Mouse (Mus musculus): ENCODE measurements around the gene Gsta3.
A peak's percentile ranks its signal among the peaks of the same experiment; 100 is the strongest.
"Not testable (repeated sequence)": the region's sequence is repeated elsewhere in the genome, so short reads cannot be mapped to it uniquely, and the experiment has no call there.

The Gsta3 gene

GRCm38 (mm10) chr1:21239911-21240898, at the start of gene Gsta3:
Gene Gsta3 (plus strand): TSS chr1:21240589.
- DNase-seq (ENCODE audit: low read depth, low spot score) = no peak

- no peak for DNase-seq (ENCODE audit: low read depth, low spot score)
These were observed 34.1 kb upstream of the Gsta3 start for GRCm38 (mm10) chr1:21206241-21206640.

- DNase-seq (ENCODE audit: low read depth, low spot score) = not testable (repeated sequence)
These were observed 26.9 kb upstream of the Gsta3 start for GRCm38 (mm10) chr1:21213537-21213936.

- not testable (repeated sequence) for DNase-seq (ENCODE audit: low read depth, low spot score)
These were observed 26.2 kb upstream of the Gsta3 start for GRCm38 (mm10) chr1:21213991-21214692.

GRCm38 (mm10) chr1:21218489-21218919, 21.9 kb upstream of the Gsta3 start, which contains the start of gene Tmem14a:
Gene Tmem14a (plus strand): TSS chr1:21218575.
- DNase-seq (ENCODE audit: low read depth, low spot score) = peak; percentile 82

- no peak for DNase-seq (ENCODE audit: low read depth, low spot score)
These were observed 12.5 kb upstream of the Gsta3 start for GRCm38 (mm10) chr1:21227756-21228395.

- DNase-seq (ENCODE audit: low read depth, low spot score) = not testable (repeated sequence)
These were observed 11.4 kb upstream of the Gsta3 start for GRCm38 (mm10) chr1:21228740-21229722.

- DNase-seq (ENCODE audit: low read depth, low spot score) = no peak
These were observed 10.0 kb upstream of the Gsta3 start for GRCm38 (mm10) chr1:21230376-21230775.

- no peak for DNase-seq (ENCODE audit: low read depth, low spot score)
These were observed 8.5 kb upstream of the Gsta3 start for GRCm38 (mm10) chr1:21231744-21232464.

- no peak for DNase-seq (ENCODE audit: low read depth, low spot score)
These were observed 7.9 kb upstream of the Gsta3 start for GRCm38 (mm10) chr1:21232516-21232915.

GRCm38 (mm10) chr1:21235359-21235758, 5.0 kb upstream of the Gsta3 start:
- DNase-seq (ENCODE audit: low read depth, low spot score) = no peak

GRCm38 (mm10) chr1:21241096-21241495, 707 bp downstream of the Gsta3 start:
- no peak for DNase-seq (ENCODE audit: low read depth, low spot score)

GRCm38 (mm10) chr1:21244290-21244960, 4.0 kb downstream of the Gsta3 start:
- no peak for DNase-seq (ENCODE audit: low read depth, low spot score)

- DNase-seq (ENCODE audit: low read depth, low spot score) = no peak
These were observed 5.7 kb downstream of the Gsta3 start for GRCm38 (mm10) chr1:21246136-21246535.

- DNase-seq (ENCODE audit: low read depth, low spot score) = no peak
These were observed 7.5 kb downstream of the Gsta3 start for GRCm38 (mm10) chr1:21247896-21248295.

- DNase-seq (ENCODE audit: low read depth, low spot score) = no peak
These were observed 8.4 kb downstream of the Gsta3 start for GRCm38 (mm10) chr1:21248560-21249390.

GRCm38 (mm10) chr1:21251661-21252060, 11.3 kb downstream of the Gsta3 start:
- peak; percentile 34 for DNase-seq (ENCODE audit: low read depth, low spot score)

- DNase-seq (ENCODE audit: low read depth, low spot score) = no peak
These were observed 12.3 kb downstream of the Gsta3 start for GRCm38 (mm10) chr1:21252566-21253302.

Data from mesoderm, embryonic 11.5 days (tissue).